Mouse (Mus musculus) frontal cortex, postnatal 25 days (tissue): ENCODE measurements at regions not wholly inside any gene's neighbourhood (a gene's known extent, or its start where the extent isn't known, plus 50 kb on each side); places are given as distances from the start of the nearest gene placed in this dataset.
"Not testable (repeated sequence)": the region's sequence is repeated elsewhere in the genome, so short reads cannot be mapped to it uniquely, and the experiment has no call there.

Source experiments
- DNase-seq, 2 experiments: peaks; one replicate each; pipeline ENCODE4 v3.0.0; 2022; ENCODE audit warnings: low spot score in 2 of 2

DNA sequence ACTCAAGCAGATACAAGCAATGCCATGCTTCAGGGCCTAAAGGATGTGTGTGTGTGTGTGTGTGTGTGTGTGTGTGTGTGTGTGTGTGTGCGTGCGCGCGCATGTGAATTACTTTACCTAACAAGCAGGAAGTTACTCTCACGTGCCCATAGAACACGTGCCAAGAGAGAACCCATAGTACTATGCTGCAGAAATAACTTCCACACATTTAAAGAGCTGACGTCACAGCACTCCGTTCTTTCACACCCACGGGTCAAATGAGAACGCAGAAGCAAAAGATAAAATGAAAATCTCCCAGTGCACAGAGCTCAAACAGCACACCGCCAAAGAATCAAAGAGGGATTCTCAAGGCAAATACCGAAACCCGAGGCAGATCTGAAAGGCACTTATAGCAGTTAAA lies 195.9 kb downstream of the Unc5cl start:
- DNase-seq: no peak

DNA sequence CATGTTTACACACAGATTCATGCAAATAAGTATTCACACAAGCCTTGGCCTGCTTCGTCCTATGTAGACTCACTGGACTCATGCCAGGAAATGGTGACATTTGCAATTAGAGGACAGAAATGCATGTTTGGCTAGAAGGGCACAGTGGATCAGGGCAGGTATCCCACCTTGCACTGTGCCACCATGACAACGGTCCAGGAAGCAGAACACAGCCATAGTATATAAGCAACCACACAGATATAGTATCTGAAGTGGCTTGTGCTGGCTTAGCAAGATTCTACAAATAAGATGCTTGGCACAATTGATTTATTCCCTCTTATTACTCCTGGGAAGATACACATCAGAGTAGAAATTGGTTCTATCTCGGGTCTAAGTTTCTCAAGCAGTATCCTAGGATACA lies 218.0 kb downstream of the Unc5cl start:
- no peak for DNase-seq

DNA sequence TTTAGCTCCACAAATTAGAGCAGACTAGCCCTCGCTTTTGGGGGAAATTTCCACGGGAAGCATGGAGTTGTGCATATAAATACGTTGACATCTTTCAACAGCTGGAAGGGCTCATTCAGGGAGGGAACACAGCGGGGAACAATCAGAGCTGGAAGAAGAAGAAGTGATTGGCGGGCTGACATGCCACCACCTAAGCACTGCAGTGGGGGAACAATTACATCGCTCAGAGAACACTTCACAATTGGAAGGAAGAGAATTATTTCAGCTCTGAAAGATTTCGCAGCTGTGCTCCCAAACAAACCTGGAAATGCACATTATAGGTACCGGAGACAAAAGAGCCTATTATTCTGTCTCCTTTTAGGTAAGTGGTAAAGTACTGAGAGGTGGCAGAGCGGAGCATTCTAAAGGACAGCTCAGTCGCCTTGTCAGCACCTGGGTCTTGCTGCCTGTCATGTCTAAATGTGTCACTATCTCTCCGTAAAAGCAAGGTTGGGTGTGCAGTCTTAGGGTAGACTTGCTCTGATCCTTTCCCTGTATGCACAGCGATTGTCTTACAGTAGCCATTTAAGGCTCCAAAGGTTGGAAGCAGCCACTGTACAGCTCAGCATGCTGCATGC lies 223.6 kb downstream of the Unc5cl start:
- no peak for DNase-seq

DNA sequence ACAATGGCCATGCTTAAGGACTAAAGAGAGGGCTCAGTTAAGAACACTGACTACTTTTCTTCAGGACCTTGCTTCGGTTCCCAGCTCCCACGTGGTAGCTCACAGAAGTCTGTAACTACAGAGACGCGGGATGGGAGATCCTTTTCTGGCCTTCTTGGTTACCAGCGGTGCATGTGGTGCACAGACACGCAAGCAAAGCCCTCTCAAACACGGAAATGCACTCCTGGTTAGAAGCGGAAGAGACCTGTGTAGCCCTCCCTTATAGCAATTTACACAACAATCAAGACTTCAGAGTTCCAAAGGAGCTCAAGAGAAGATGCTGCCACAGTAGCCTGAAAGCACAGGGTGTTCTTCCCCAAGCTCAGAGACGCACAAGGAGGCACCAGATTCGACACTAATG lies 225.6 kb downstream of the Unc5cl start:
- DNase-seq: no peak

DNA sequence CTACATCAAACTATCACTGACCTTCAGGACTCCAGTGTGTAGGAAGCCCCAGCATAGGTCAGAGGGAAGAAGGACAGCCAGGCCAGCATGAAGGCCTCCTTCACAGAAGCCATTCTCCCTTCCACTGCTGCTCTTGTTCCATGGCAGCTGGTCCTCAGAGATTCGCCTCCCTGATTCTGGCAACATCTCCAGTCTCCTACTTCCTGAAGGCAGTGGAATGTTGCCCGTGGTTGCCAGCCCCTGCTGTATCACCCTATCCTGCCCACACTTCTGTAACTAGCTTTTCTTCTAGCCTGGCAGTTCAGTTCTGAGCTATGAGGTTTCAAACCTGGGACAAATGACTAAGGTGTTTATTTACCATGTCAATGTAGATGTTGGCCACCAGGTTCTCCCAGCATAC lies 234.2 kb downstream of the Unc5cl start:
- peak in 1 of 2 experiments; percentile 16 for DNase-seq

DNA sequence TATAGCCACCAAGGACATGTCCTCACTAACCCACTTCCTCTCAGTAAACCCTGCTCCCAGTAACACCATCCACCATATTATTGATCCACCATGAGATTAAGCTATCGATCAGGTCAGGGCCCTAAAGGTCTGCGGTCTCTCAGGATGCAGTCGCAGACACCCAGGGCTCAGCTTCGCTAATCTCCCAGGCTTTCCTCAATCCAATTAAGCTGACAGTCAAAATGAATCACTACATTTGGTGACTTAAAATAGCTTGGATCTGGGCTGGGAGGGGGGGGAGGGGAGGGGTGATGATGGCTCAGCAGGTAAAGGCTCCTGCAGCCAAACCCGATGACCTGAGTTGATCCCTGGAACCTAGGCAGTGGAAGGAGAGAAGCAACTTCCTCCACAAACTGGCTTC lies 233.7 kb upstream of the Lrfn2 start:
- no peak for DNase-seq

DNA sequence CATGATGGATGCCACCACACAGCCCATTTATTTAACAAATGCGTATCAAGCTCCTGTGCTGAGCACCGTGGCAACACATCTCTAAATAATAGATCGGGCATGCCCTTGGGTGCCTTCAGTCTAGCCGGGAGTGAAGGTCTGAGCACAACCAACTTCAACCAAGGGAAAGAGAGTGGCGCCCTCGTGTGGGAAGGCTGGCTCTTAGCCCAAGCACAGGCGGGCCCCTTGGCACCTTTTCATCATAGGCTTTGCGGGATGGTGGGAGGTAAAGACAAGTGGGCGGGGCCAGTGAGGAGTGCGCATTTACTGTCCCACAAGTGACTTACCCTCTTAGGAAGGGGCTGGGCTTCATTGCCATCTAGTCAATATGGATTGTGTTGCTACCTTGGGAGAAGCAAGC lies 231.6 kb upstream of the Lrfn2 start:
- no peak for DNase-seq

DNA sequence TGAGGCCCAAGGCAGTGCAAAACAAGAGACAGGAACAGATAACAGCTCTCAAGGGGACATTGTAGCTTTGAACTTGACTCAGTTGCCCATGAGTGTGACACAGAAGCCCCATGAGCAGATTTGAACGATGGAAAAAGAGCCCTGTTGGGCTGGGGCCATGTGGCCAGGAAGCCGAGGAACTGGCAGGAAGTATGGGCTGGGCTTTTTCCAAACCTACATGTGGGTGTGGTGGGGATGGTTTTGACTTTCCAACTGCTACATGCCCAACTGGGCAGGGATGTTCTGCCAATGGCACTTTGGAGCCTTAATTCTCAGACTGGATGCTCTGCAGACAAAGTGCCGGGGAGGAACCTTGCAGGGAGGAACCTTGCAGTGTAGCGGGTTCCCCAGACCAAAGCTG lies 211.7 kb upstream of the Lrfn2 start:
- no peak for DNase-seq

DNA sequence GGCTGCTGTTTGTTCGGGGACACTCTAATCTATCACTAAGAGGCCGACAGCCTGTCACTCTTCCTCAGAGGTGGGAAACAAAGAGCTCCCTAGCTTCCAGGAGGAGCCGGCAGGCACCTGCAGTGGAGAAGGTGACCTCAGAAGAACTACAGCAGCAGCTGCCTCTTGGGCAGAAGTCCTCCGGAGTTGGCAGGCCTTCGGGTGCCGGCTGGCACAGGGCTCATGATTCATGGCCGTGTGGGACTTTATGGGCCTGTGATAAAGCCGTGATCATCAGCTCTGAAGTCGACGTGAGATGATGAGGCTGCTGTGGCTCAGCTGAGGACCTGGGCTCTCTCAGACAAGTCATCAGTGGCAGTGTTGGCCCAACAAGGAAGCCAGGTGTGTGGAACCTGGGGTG lies 208.9 kb upstream of the Lrfn2 start:
- no peak for DNase-seq

DNA sequence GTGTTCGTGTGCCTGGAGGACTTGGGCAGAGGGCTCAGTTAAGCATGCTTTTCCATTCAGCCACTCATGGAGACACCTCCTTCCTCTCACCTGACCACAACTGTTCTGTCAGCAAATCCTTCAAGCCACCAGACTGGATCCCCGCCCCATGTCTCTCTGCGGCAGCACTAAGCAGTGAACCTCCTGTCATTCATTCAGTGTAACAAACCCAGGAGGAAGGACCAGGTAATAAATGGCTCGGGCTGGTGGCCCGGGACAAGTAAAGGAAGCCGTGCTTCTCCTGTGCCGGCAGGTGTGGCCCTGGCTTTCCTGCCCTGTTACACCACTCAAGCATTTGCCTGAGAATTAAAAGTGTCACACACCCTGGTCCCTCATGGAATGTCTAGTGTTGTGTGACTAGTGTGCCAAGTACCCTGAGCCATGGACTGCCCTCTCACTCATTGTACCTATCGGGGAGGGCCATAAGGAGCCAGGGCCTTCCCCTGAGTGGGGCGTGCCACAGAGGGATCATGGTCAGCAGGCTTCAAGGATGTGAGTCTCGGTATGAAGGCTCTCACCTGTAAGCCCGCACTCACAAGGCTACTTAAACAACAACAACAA lies 207.6 kb upstream of the Lrfn2 start:
- DNase-seq: no peak

DNA sequence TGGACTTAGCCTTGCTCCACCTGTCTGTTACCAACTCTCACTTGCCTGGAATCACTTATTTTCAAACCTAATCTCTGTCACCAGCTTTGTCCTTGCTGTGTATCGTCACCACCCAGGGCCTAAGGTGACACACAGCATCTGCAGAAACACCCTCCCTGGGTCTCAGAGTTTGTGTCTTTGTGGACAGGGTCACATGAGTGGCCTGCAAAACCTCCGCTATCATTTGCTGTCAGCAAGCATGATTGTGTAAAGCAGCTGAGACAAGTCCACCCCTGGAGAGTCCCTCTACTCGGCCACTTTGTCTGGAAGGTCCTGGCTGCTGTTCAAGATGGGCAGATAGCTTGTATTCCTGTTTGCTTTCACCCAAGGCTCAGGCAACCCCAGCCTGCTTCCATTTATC lies 205.7 kb upstream of the Lrfn2 start:
- DNase-seq: no peak

DNA sequence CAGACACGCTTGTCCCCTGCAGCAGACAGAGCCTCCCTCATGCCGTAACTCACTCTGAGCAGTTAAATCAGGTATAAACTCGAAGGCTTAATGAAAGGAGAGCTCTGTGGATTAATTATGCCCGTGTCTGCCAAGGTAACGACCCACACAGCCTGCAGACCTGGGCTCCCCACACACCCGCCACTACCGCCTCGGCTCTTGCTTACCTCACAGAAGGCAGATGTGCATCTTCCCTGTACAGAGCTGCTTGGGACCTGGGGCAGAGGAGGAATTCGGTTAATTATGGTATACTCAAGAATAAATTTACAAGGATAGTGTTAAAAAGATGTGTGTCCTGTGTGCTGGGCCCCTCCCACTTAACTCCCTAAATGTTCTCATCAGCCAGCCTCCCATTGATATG lies 198.4 kb upstream of the Lrfn2 start:
- no peak for DNase-seq

DNA sequence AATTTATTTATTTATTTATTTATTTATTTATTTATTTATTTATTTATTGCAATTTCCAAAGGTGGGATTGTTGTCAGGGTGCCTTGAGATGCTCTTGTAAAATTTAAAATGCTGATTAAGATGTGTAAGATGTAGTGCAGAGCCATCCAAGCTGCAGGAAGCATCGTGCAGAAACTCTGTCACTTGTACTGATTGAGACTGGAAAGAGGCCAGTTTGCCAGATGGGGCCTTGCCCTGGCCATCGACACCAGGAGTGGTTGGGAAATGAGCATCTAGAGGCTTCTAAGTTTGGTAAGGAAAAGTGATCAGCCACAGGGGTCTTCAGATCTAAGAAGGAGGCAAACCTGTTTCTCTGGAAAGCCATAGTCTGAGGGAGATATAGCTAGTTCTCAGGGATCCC lies 195.0 kb upstream of the Lrfn2 start:
- not testable (repeated sequence) for DNase-seq

DNA sequence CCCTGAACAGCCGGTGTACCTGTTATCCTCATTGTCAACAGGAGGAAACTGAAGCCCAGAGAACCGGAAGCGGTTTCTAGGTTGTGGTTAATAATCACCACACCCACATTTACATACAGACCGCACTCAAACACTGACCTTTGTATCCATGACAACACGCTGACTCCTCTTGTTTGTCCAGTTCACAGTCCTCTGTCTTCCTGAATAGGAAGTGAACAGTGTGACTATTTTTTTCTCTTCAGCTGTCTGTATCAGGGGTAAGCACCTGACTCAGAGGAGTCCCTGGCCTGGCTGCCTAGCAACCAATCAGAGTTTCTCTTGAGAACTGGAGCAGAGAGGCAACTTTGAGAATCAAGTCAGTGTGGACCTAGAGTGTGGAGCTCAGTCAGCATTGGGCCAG lies 193.5 kb upstream of the Lrfn2 start:
- no peak for DNase-seq

DNA sequence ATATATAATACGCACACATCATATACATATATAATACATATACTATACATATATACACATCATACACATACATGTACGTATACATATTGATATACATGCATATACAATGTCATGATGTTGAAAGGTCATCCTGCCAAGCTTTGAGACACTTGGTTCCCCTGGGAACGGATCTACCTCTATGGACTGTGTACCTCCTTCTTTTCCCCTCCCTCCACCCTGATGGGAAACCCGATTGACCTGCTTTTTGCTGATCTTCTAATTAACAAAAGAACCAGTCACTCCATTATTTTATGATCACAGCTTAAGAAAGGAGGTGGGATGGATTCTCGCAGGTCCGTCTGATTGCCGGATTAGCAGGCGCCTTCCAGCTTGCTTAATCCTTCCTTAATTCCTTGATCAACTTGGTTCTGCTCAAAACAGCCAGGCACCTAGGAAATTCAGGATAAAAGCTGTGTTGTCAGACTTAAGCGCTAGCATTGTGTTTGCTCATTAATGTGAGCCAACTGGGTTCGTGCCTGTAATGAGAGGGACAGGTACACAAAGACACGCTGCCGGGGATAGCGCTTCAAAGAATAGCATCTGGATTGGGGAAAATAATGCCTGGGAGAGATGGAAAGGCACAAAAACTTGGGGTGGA lies 189.3 kb upstream of the Lrfn2 start:
- no peak for DNase-seq

DNA sequence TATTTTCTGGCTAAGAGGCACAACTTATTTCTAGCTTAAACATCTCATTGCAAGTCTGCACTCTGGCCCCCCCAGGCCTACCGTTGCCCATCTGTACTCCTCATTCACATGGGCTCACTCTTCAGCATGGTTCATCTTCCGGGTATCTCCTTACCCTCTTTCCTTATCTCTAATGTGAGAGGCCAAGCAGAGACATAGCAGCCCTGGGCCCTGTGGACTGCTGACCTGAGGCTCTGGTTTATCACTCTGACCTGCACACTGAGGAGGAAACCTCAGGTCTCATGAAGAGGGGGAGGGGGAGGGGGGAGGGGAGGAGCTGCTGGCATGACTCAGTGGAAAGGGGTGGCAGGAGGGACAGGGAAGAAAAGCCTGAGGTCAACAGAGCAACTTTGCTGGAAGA lies 162.1 kb upstream of the Lrfn2 start:
- no peak for DNase-seq

DNA sequence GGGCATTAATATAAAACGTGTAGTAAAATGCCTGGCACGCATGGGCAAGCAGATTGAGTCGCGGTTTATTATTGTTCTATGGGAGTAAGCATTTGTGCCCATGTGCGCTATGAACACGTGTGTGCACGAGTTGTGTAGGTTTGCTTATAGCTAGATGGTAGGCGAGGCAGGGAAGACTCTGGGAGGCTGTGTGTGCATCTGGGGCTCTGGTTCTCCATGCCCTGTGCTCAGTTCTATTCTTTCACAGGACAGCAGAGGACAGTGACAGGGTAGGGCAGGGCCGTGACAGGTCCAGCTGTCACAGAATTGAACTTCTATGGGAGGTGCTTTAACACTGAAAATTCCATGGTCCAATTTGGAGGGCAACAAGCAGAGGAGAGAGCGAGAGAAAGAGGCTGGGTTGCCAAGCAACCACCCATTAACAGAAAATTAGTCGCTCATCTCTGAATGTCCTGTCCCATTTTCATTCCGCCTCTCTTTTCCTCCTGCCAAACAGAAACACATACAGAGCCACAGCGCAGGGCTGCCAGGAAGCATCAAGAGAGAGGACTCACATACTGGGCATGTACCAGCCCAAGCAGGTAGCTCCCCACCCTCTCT lies 160.4 kb upstream of the Lrfn2 start:
- DNase-seq: peak in 1 of 2 experiments; percentile 23

DNA sequence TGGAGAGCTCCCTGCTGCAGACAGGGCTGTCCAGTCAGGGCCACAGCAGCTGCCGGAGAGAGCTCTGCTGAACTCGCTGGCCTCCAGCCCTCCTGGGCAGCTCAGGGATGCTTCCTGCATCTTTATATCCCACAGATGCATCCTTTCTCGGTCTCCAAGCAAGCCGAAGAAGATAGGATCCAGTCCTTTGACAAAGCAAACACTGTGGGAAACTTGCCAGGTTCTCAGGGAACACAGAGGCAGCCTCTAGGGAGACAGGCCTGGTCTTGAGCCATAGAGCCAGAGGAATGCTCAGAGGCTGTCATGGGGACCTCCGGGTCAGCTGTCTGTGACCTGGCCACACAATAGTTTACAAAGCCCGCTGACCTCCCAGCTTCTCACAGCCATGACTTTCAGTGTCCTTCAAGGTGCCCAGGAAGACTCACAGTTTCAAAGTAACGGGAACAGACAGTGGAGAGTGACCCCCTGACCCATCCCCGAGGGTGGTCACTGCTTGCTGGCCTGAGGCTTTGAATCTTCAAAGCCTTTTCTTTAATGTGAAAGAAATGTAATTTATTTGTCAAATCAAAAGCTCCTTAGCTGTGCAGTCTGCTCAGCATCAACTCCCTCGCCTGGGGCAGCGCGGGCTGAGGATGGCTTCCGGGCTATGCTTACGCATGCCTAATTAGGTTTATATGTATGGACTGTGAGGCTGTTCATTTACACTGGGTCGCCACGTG lies 157.8 kb upstream of the Lrfn2 start:
- DNase-seq: no peak

DNA sequence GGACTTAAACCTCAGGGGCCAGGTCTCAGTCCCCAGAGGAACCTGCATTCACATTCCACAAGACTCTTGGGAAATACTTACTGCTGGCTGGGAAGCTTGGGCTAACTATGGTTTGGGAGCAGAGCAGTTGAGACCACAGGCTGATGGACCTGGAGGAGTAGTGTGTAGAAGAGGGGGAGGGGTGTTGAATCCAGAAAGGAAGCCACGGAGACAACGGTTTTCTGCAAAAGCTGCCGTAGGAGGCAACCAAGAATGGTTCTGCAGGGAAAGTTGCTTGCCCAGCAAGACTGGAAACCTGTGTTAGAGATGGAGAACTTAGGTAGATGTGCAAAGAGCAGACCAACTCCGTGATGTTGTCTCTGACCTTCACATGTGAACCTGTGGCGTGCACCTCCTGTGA lies 156.7 kb upstream of the Lrfn2 start:
- no peak for DNase-seq

DNA sequence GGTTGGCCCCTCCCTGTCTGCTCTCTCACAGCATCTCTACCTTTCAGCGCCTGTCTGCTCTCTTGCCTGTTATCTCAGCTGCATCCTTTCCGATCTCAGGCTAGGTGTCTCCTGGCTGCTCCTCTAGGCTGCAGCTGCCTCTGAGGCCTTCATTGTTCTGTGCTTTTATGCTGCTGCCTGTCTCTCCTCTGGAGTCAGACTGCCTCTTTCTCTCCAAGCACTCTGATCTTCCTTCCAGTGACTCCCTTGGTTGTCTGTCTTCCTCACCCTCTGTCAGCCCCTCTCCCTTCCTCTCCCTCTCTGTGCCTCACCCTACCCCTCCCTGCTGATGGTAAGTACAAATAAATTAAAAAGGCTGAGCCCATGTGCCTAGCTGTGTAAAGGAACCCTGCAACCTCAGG lies 155.7 kb upstream of the Lrfn2 start:
- DNase-seq: no peak

DNA sequence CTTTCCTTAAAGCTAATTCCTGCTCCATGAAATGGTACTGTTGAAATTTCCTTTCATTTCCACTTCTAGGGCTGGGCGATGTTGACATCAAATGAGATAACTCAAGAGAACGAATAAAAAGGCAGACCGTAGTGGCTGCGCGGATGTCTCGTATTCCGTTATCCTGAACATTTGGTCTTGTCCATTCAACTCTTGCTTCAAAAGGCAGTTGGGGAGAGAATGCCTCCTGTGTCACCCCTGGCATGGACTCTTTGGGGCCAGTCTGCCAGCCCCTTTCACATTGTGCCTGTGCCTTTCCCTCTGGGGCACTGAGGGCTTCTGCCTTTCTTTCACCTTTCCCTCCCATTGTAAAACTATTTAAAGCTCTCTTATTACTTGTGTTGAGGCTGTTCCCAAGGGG lies 152.0 kb upstream of the Lrfn2 start:
- no peak for DNase-seq

DNA sequence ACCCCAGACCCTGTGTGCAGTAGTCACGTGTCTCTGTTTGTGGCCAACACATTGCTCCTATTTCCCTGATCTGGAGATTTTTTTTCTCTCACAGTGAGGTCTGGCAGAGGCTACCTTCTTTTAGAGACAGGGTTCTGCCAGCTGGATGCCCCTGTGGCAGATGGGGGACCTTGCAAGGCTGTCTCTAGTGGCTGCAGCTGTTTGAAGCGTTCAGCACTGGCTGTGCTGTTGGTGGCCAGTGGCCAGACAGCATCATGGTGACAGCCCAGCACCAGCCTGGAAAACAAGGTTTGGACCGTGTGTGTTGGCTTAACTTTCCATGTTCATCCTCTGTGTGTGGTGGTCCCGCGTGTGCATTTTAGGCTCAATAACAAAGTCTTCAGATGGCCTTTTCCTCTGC lies 147.8 kb upstream of the Lrfn2 start:
- no peak for DNase-seq

DNA sequence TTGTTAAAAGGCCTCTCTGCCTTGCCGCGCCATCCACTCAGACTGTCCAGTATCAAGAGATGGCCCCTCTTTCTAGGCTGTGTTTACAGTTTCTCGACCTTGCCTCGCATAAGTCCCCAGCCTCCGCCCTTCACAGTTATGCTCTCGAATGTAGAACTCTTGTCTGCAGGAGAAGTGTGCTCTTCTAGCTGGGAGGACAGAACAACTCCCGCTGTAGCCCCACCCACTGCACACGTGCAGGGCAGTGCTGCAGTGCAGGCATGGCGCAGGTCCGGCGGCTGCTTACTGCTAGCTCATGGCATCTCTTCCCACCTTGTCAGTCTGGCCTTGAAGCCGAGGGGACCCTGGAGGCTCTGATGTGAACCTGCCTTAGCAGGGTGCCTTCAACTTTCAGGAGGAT lies 145.7 kb upstream of the Lrfn2 start:
- no peak for DNase-seq
